Mouse (Mus musculus) erythroblast, embryonic 14.5 days (primary cell): ENCODE measurements around the gene Tatdn2.

Experiments used
- GATA1 ChIP-seq: IDR thresholded peaks from 2 replicates; pipeline ENCODE4 v1.6.1; 2012; ENCODE audit warnings: low read length, inconsistent platforms, mixed read lengths
- TAL1 ChIP-seq: IDR thresholded peaks from 3 replicates; pipeline ENCODE4 v1.6.1; 2012; ENCODE audit warnings: low read length, inconsistent platforms, mixed read lengths

DNA sequence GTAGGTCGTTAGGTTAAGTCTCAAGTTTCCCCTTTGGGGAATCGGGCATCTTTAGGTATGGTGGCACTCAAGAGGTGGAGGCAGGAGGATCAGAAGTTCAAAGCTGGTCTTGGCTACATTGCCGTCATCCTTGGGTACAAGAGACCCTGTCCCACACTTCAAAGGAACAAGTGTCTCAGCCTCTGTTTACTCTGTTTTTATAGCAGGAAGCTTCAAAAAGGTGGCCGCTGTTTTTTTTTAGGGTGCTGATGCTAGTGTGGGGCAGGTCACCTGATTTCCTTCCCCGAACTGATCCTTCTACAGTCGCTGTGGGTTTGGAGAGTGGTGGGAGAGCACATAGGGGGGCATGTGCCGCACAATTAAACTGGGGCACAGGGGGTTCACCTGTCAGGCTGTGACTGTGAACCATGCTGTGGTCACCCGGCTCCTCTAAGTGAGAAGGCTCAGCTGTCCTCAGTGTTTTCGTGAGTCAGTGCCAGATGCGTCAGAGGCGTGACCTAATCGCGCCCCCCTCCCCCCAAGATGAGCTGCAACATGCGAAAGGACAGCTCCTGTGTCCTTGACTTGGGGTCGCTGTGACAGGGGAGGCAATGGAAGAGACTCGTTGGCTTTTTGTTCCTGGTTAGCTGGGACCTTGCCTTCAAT lies 42.0 kb upstream of the Tatdn2 start:
- no peak for TF ChIP-seq TAL1
- no peak for TF ChIP-seq GATA1
